ENCODE assay signal across 16 mouse cellular contexts in genomic region chr11:115049282-115049895, GRCm38 (mm10). TPM values are rescaled to one million over a fixed set of nuclear protein-coding genes. Genes with fewer than 3 reads are reported as not detected.
DNase-seq lines count a peak whose midpoint lies in the region; TF ChIP-seq lines count a peak whose summit lies in the region.
"Had no signal": no experiment of that assay in that cellular context is flagged by ENCODE, and none has a peak within 500 bp of the region (broad histone marks: within the 10 kb centered on the region; RNA-seq: fewer than 3 reads in every experiment).

No protein-coding gene starts in this region.

- peaks cover 2% of the 10 kb centered on the region; the same call in 1 of the 2 replicates for H3K4me1 ChIP-seq in cortical plate, adult 2 months (ENCODE audit: control insufficient read depth, insufficient read depth, low read length)
- H3K4me1 ChIP-seq: heart, embryonic 13.5 days; stomach, embryonic 15.5 days had no signal

- H3K4me3 ChIP-seq in gastrocnemius, adult 2 months = no peak overlapping the region
- no peak overlapping the region for H3K4me3 ChIP-seq in cortical plate, adult 2 months (ENCODE audit: insufficient read depth, low read length)
- H3K4me3 ChIP-seq: heart, embryonic 13.5 days; stomach, embryonic 15.5 days had no signal

- peak; percentile 43 for TF ChIP-seq CTCF in gastrocnemius, adult 2 months (IDR thresholded peaks at IDR 0.05)
- peak; percentile 34; the same call in 1 of the 2 replicates for TF ChIP-seq CTCF in cortical plate, adult 2 months (IDR thresholded peaks at IDR 0.05; ENCODE audit: extremely low read depth, insufficient read depth, low read length)

- intact Hi-C loops in gastrocnemius, adult 2 months (cut with DNase I) = no loop called here

- no peak for TF ChIP-seq POLR2A in cortical plate, adult 2 months (IDR thresholded peaks at IDR 0.05; ENCODE audit: extremely low read depth, insufficient read depth, low read length)

- H3K27ac ChIP-seq in gastrocnemius, adult 2 months = no peak overlapping the region
- no peak overlapping the region for H3K27ac ChIP-seq in cortical plate, adult 2 months (ENCODE audit: insufficient read depth, low read length)
- H3K27ac ChIP-seq: heart, embryonic 13.5 days; stomach, embryonic 15.5 days had no signal

- no peak for DNase-seq in gastrocnemius, adult 2 months
- DNase-seq in gastrocnemius, postnatal 10 days = no peak
- DNase-seq in 3134 (ENCODE audit: extremely low read depth, insufficient read length, low spot score) (peak; percentile 24), R1 (ENCODE audit: low read depth, low spot score) (peak; percentile 46)
- DNase-seq in spleen, adult 12 weeks (ENCODE audit: low spot score) = no peak
- DNase-seq in thymus, postnatal 4 days = no peak
- no peak for DNase-seq in spleen, postnatal 36 days (ENCODE audit: low spot score in 2 of 2)
- DNase-seq: lung, postnatal 36 days had no signal

RNA-seq across cellular contexts. Expression of gene Cd300ld3, which starts 1.2 kb away (rescaled TPM):
- total RNA-seq in gastrocnemius, adult 2 months (2021) = 1 to 10 TPM in 1 of 2 experiments, not detected in 1; 2.0 TPM
- 1 to 10 TPM; 2.4 to 3.7 TPM for total RNA-seq in gastrocnemius, postnatal 10 days (2021)
- polyA plus RNA-seq in cortical plate, adult 2 months (2012; rRNA removed) = 1.0 and 1.2 TPM in 2 replicates
- total RNA-seq: left cerebral cortex, postnatal 14 days had no signal
- polyA plus RNA-seq: forebrain, embryonic 11.5 days; G1E; heart, embryonic 13.5 days; intestine, embryonic 16.5 days; neural tube, embryonic 14.5 days; stomach, embryonic 15.5 days had no signal

RNA-seq across cellular contexts. Expression of gene Cd300ld5, which starts 11.8 kb away (rescaled TPM):
- total RNA-seq in gastrocnemius, adult 2 months (2021) = 1 to 10 TPM in 1 of 2 experiments, under 1 TPM in 1; 0.92 to 1.3 TPM
- 1 to 10 TPM; 1.4 to 4.7 TPM for total RNA-seq in gastrocnemius, postnatal 10 days (2021)
- 0.36 TPM in 1 of 2 replicates, not detected in the other for polyA plus RNA-seq in cortical plate, adult 2 months (2012; rRNA removed)
- total RNA-seq: left cerebral cortex, postnatal 14 days had no signal
- polyA plus RNA-seq: forebrain, embryonic 11.5 days; G1E; heart, embryonic 13.5 days; intestine, embryonic 16.5 days; neural tube, embryonic 14.5 days; stomach, embryonic 15.5 days had no signal

RNA-seq across cellular contexts. Expression of gene Cd300e, which starts 12.6 kb away (rescaled TPM):
- not detected for total RNA-seq in gastrocnemius, adult 2 months (2021)
- total RNA-seq in gastrocnemius, postnatal 10 days (2021) = not detected
- 0.09 and 0.17 TPM in 2 replicates for polyA plus RNA-seq in cortical plate, adult 2 months (2012; rRNA removed)
- total RNA-seq: G1E; left cerebral cortex, postnatal 14 days had no signal
- polyA plus RNA-seq: forebrain, embryonic 11.5 days; G1E; heart, embryonic 13.5 days; neural tube, embryonic 14.5 days had no signal

RNA-seq across cellular contexts. Expression of gene Cd300ld4, which starts 22.6 kb away (rescaled TPM):
- under 1 TPM; 0.73 to 0.92 TPM for total RNA-seq in gastrocnemius, adult 2 months (2021)
- total RNA-seq in gastrocnemius, postnatal 10 days (2021) = under 1 TPM in 1 of 2 experiments, not detected in 1; 0.43 TPM
- 0.13 and 0.44 TPM in 2 replicates for polyA plus RNA-seq in cortical plate, adult 2 months (2012; rRNA removed)
- total RNA-seq: G1E had no signal
- polyA plus RNA-seq: forebrain, embryonic 11.5 days; G1E; heart, embryonic 13.5 days; intestine, embryonic 16.5 days; neural tube, embryonic 14.5 days; stomach, embryonic 15.5 days had no signal

RNA-seq across cellular contexts. Expression of gene Cd300ld2, which starts 33.4 kb away (rescaled TPM):
- not detected for total RNA-seq in gastrocnemius, adult 2 months (2021)
- under 1 TPM in 1 of 2 experiments, not detected in 1; 0.56 TPM for total RNA-seq in gastrocnemius, postnatal 10 days (2021)
- 0.32 TPM in 1 of 2 replicates, not detected in the other for polyA plus RNA-seq in cortical plate, adult 2 months (2012; rRNA removed)
- total RNA-seq: left cerebral cortex, postnatal 14 days had no signal
- polyA plus RNA-seq: forebrain, embryonic 11.5 days; G1E; heart, embryonic 13.5 days; intestine, embryonic 16.5 days; neural tube, embryonic 14.5 days; stomach, embryonic 15.5 days had no signal

Comparison
In these comparisons a context has a peak if more than half of its experiments do, and no peak if none do; other contexts are left out.
1. DNase-seq: peak in 3134 (single experiment) and R1 (single experiment); none in gastrocnemius, adult 2 months (single experiment), gastrocnemius, postnatal 10 days (single experiment), spleen, adult 12 weeks (single experiment), thymus, postnatal 4 days (single experiment) and spleen, postnatal 36 days (0 of 2).